Comparison of ENCODE assay signal across 8 mouse cellular contexts in genomic region chr1:143803537-143803936, GRCm38 (mm10). TPM values are rescaled to one million over a fixed set of nuclear protein-coding genes. Genes with fewer than 3 reads are reported as not detected.
DNase-seq lines count a peak whose midpoint lies in the region; ATAC-seq and TF ChIP-seq lines count a peak whose summit lies in the region.

No protein-coding gene starts in this region.

- no peak for TF ChIP-seq POLR2A in brain, embryonic 14.5 days (IDR thresholded peaks at IDR 0.05; ENCODE audit: borderline replicate concordance, extremely low read depth, insufficient read depth, insufficient read length, poor library complexity, severe bottlenecking)

- TF ChIP-seq CTCF in brain, embryonic 14.5 days (IDR thresholded peaks at IDR 0.05; ENCODE audit: borderline replicate concordance, extremely low read depth, insufficient read depth, insufficient read length): no peak

- no peak overlapping the region for H3K4me2 ChIP-seq in kidney, embryonic 16.5 days (replicated peaks; ENCODE audit: low read depth, low read length)
- no peak overlapping the region for H3K4me2 ChIP-seq in hindbrain, embryonic 13.5 days
- no peak overlapping the region for H3K4me2 ChIP-seq in stomach, embryonic 16.5 days (ENCODE audit: low read depth, low read length)

- ATAC-seq in kidney, embryonic 16.5 days (ENCODE audit: low FRiP score, low TSS enrichment): peak; percentile 57; the same call in 1 of the 2 replicates
- ATAC-seq in hindbrain, embryonic 13.5 days (ENCODE audit: low FRiP score): peak; percentile 81
- ATAC-seq in stomach, embryonic 16.5 days (ENCODE audit: insufficient read depth, low FRiP score): peak; percentile 21; the same call in 1 of the 2 replicates

- no peak for DNase-seq in kidney, adult 18-20 months
- peak; percentile 81 for DNase-seq in ES-CJ7 (ENCODE audit: low read depth, low spot score)
- DNase-seq in brain, embryonic 14.5 days (ENCODE audit: low read depth): peak; percentile 91
- peak; percentile 35 for DNase-seq in lung, postnatal 14 days
- DNase-seq in urinary bladder, adult 18-20 months (ENCODE audit: low spot score in 2 of 2): no peak

- H3K9me3 ChIP-seq in kidney, embryonic 16.5 days (ENCODE audit: low read length): no peaks in the 10 kb centered on the region; the same call in 1 of the 2 replicates
- H3K9me3 ChIP-seq in hindbrain, embryonic 13.5 days: no peaks in the 10 kb centered on the region
- no peaks in the 10 kb centered on the region for H3K9me3 ChIP-seq in stomach, embryonic 16.5 days (replicated peaks; ENCODE audit: control insufficient read depth, low read length)

- H3K4me3 ChIP-seq in kidney, embryonic 16.5 days (ENCODE audit: low read length): no peak overlapping the region
- H3K4me3 ChIP-seq in hindbrain, embryonic 13.5 days: no peak overlapping the region
- no peak overlapping the region for H3K4me3 ChIP-seq in stomach, embryonic 16.5 days (replicated peaks; ENCODE audit: low read length)

- H3K27ac ChIP-seq in kidney, embryonic 16.5 days (ENCODE audit: low read length): no peak overlapping the region
- no peak overlapping the region for H3K27ac ChIP-seq in hindbrain, embryonic 13.5 days
- H3K27ac ChIP-seq in stomach, embryonic 16.5 days (ENCODE audit: low read length): no peak overlapping the region

- H3K9ac ChIP-seq in kidney, embryonic 16.5 days (replicated peaks; ENCODE audit: low read length): no peak overlapping the region
- no peak overlapping the region for H3K9ac ChIP-seq in hindbrain, embryonic 13.5 days
- no peak overlapping the region for H3K9ac ChIP-seq in stomach, embryonic 16.5 days (ENCODE audit: low read length)

- no peaks in the 10 kb centered on the region for H3K4me1 ChIP-seq in kidney, embryonic 16.5 days (ENCODE audit: insufficient read depth, low read length)
- H3K4me1 ChIP-seq in hindbrain, embryonic 13.5 days (replicated peaks): no peaks in the 10 kb centered on the region
- H3K4me1 ChIP-seq in stomach, embryonic 16.5 days (ENCODE audit: control insufficient read depth, insufficient read depth, low read length): no peaks in the 10 kb centered on the region

- H3K27me3 ChIP-seq in kidney, embryonic 16.5 days (ENCODE audit: insufficient read depth, low read length): no peaks in the 10 kb centered on the region
- H3K27me3 ChIP-seq in hindbrain, embryonic 13.5 days: no peaks in the 10 kb centered on the region
- H3K27me3 ChIP-seq in stomach, embryonic 16.5 days (ENCODE audit: control insufficient read depth, insufficient read depth, low read length): no peaks in the 10 kb centered on the region

- 38% methylated on average over 4 of the region's 4 CpGs for WGBS in kidney, embryonic 16.5 days
- 41% methylated on average over 4 of the region's 4 CpGs for WGBS in hindbrain, embryonic 13.5 days
- WGBS in stomach, embryonic 16.5 days: 30% methylated on average over 4 of the region's 4 CpGs

- H3K36me3 ChIP-seq in kidney, embryonic 16.5 days (ENCODE audit: insufficient read depth, low read length): peaks cover 15% of the 10 kb centered on the region
- H3K36me3 ChIP-seq in hindbrain, embryonic 13.5 days: peaks cover 2% of the 10 kb centered on the region; the same call in 1 of the 2 replicates
- no peaks in the 10 kb centered on the region for H3K36me3 ChIP-seq in stomach, embryonic 16.5 days (ENCODE audit: control insufficient read depth, insufficient read depth, low read length)

RNA-seq across cellular contexts. Expression of gene Uchl5, which starts 26.5 kb away (rescaled TPM):
- polyA plus RNA-seq in kidney, embryonic 16.5 days (2015; fragmentation: Nextera tagmentation; extraction: Ambion mirVana): 88.5 and 99.1 TPM in 2 replicates
- 14.4 and 16.3 TPM in 2 replicates for polyA plus RNA-seq in brain, embryonic 14.5 days (2012; rRNA removed)
- 65.9 and 76.9 TPM in 2 replicates for polyA plus RNA-seq in hindbrain, embryonic 13.5 days (2015; fragmentation: Nextera tagmentation; extraction: Ambion mirVana)
- 101 and 105 TPM in 2 replicates for polyA plus RNA-seq in stomach, embryonic 16.5 days (2015; fragmentation: Nextera tagmentation; extraction: Ambion mirVana)

RNA-seq across cellular contexts. Expression of gene Trove2, which starts 26.7 kb away (rescaled TPM):
- 16.2 and 18.1 TPM in 2 replicates for polyA plus RNA-seq in kidney, embryonic 16.5 days (2015; fragmentation: Nextera tagmentation; extraction: Ambion mirVana)
- 15.1 and 18.5 TPM in 2 replicates for polyA plus RNA-seq in brain, embryonic 14.5 days (2012; rRNA removed)
- 39.9 and 40.6 TPM in 2 replicates for polyA plus RNA-seq in hindbrain, embryonic 13.5 days (2015; fragmentation: Nextera tagmentation; extraction: Ambion mirVana)
- 16.2 and 17.5 TPM in 2 replicates for polyA plus RNA-seq in stomach, embryonic 16.5 days (2015; fragmentation: Nextera tagmentation; extraction: Ambion mirVana)

Comparison
In these comparisons a context has a peak if more than half of its experiments do, and no peak if none do; other contexts are left out.
1. ATAC-seq: peak in every context shown above with its lines; median percentile 81 in hindbrain, embryonic 13.5 days; 57 in kidney, embryonic 16.5 days; 21 in stomach, embryonic 16.5 days.
2. DNase-seq: peak in ES-CJ7 (single experiment), brain, embryonic 14.5 days (single experiment) and lung, postnatal 14 days (single experiment); none in kidney, adult 18-20 months (single experiment) and urinary bladder, adult 18-20 months (0 of 2).